In the genomic region with DNA sequence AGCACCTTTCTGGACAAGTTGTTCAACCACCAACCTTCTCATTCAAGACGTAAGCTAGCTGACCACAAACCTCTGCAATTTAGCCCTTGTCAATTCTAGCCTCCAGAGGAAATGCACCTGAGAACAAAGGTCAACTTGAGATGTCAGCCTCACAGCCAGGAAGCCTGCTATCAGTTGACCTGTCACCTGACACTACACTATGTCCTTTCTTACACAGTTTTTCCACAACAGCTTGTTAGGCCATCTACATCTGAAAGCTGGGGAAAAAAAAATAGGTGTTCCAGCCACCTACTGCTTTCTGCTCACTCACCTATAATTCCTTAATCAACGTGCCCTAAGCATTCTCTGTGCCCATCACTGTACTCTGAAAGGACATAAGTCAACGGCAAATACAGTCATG, we compare ENCODE assay signal across 31 mouse cellular contexts. TPM values are rescaled to one million over a fixed set of nuclear protein-coding genes. Genes with fewer than 3 reads are reported as not detected.
DNase-seq lines count a peak whose midpoint lies in the region; ATAC-seq and TF ChIP-seq lines count a peak whose summit lies in the region.
"Had no signal": no experiment of that assay in that cellular context is flagged by ENCODE, and none has a peak within 500 bp of the region (broad histone marks: within the 10 kb centered on the region; RNA-seq: fewer than 3 reads in every experiment).

No protein-coding gene starts in this region.

- 62% methylated on average over 3 of the region's 3 CpGs for WGBS in liver, adult 2 months
- WGBS in midbrain, embryonic 11.5 days, result 92% methylated on average over 3 of the region's 3 CpGs
- WGBS in midbrain, embryonic 14.5 days, result 83% methylated on average over 3 of the region's 3 CpGs

- H3K27ac ChIP-seq in liver, adult 2 months (replicated peaks; ENCODE audit: insufficient read depth, low read depth, low read length), result no peak overlapping the region
- H3K27ac ChIP-seq in midbrain, embryonic 11.5 days (ENCODE audit: low read depth, low read length), result no peak overlapping the region
- no peak overlapping the region for H3K27ac ChIP-seq in midbrain, embryonic 14.5 days (replicated peaks; ENCODE audit: low read depth, low read length)
- H3K27ac ChIP-seq: embryonic facial prominence, embryonic 12.5 days; embryonic facial prominence, embryonic 15.5 days; gastrocnemius, adult 2 months; heart, embryonic 15.5 days; hindbrain, embryonic 14.5 days had no signal

- H3K4me1 ChIP-seq in liver, adult 2 months (ENCODE audit: control insufficient read depth, insufficient read depth, low read length), result no peaks in the 10 kb centered on the region; the same call in 1 of the 2 replicates
- peaks cover 2% of the 10 kb centered on the region; the same call in 1 of the 2 replicates for H3K4me1 ChIP-seq in midbrain, embryonic 11.5 days (ENCODE audit: control insufficient read depth, insufficient read depth, low read length)
- peaks cover 5% of the 10 kb centered on the region; the same call in 1 of the 2 replicates for H3K4me1 ChIP-seq in midbrain, embryonic 14.5 days (ENCODE audit: control insufficient read depth, insufficient read depth, low read length)
- H3K4me1 ChIP-seq: embryonic facial prominence, embryonic 12.5 days; embryonic facial prominence, embryonic 15.5 days had no signal

- H3K9me3 ChIP-seq in midbrain, embryonic 11.5 days (ENCODE audit: control insufficient read depth, low read length), result no peaks in the 10 kb centered on the region
- H3K9me3 ChIP-seq in midbrain, embryonic 14.5 days (ENCODE audit: control insufficient read depth, low read length), result no peaks in the 10 kb centered on the region
- H3K9me3 ChIP-seq: embryonic facial prominence, embryonic 12.5 days; embryonic facial prominence, embryonic 15.5 days; heart, embryonic 12.5 days; heart, embryonic 15.5 days had no signal

- TF ChIP-seq CTCF in liver, adult 2 months (IDR thresholded peaks at IDR 0.05; ENCODE audit: low read depth, low read length), result no peak

- no peaks in the 10 kb centered on the region for H3K27me3 ChIP-seq in liver, adult 2 months (ENCODE audit: control insufficient read depth, insufficient read depth, low read length)
- H3K27me3 ChIP-seq in midbrain, embryonic 11.5 days (ENCODE audit: control insufficient read depth, insufficient read depth, low read length), result no peaks in the 10 kb centered on the region
- H3K27me3 ChIP-seq in midbrain, embryonic 14.5 days (ENCODE audit: control insufficient read depth, insufficient read depth, low read length), result no peaks in the 10 kb centered on the region
- H3K27me3 ChIP-seq: embryonic facial prominence, embryonic 12.5 days; embryonic facial prominence, embryonic 15.5 days; heart, embryonic 12.5 days; heart, embryonic 15.5 days had no signal

- no peak for TF ChIP-seq POLR2A in liver, adult 2 months (IDR thresholded peaks at IDR 0.05; ENCODE audit: extremely low read depth, insufficient read depth, low read length)

- peaks cover 32% of the 10 kb centered on the region for H3K36me3 ChIP-seq in liver, adult 2 months (ENCODE audit: control insufficient read depth, insufficient read depth, low read length)
- no peaks in the 10 kb centered on the region for H3K36me3 ChIP-seq in midbrain, embryonic 11.5 days (ENCODE audit: control insufficient read depth, insufficient read depth, low read length)
- no peaks in the 10 kb centered on the region for H3K36me3 ChIP-seq in midbrain, embryonic 14.5 days (ENCODE audit: control insufficient read depth, insufficient read depth, low read length)

- DNase-seq in liver, adult 2 months (ENCODE audit: extremely low read depth, low read depth, low spot score), result peak; percentile 73
- DNase-seq in liver, result no peak
- DNase-seq in midbrain, embryonic 11.5 days (ENCODE audit: low spot score, missing footprints), result peak; percentile 57
- DNase-seq in midbrain, embryonic 14.5 days, result no peak
- DNase-seq in yolk sac, embryonic 10.5 days (ENCODE audit: low spot score), result peak; percentile 74
- DNase-seq in kidney, adult 11 months, result no peak
- DNase-seq: adrenal gland, adult 2 months; adrenal gland, postnatal 14 days; cerebellum, adult 11 months; cerebellum, adult 2 months; cerebellum, adult 9-11 months; cerebellum, postnatal 25 days; forebrain, postnatal 0 days; gastrocnemius, adult 2 months; gastrocnemius, postnatal 14 days; heart, adult 18-20 months; heart, postnatal 10 days; heart, postnatal 4 days had no signal

- ATAC-seq in midbrain, embryonic 11.5 days (ENCODE audit: low FRiP score), result no peak
- no peak for ATAC-seq in midbrain, embryonic 14.5 days (ENCODE audit: low FRiP score, low TSS enrichment)
- ATAC-seq: CD4-positive, CD25-positive, alpha-beta regulatory T cell, adult 4 months; forebrain, postnatal 0 days had no signal

- no peak overlapping the region for H3K4me3 ChIP-seq in liver, adult 2 months (ENCODE audit: insufficient read depth, low read depth, low read length)
- H3K4me3 ChIP-seq in midbrain, embryonic 11.5 days (ENCODE audit: low read depth, low read length), result no peak overlapping the region
- no peak overlapping the region for H3K4me3 ChIP-seq in midbrain, embryonic 14.5 days (replicated peaks; ENCODE audit: low read depth, low read length)
- H3K4me3 ChIP-seq: embryonic facial prominence, embryonic 12.5 days; embryonic facial prominence, embryonic 15.5 days; gastrocnemius, adult 2 months; heart, embryonic 12.5 days; heart, embryonic 15.5 days had no signal

- no peak overlapping the region for H3K4me2 ChIP-seq in midbrain, embryonic 11.5 days
- no peak overlapping the region for H3K4me2 ChIP-seq in midbrain, embryonic 14.5 days (ENCODE audit: low read length)
- H3K4me2 ChIP-seq: embryonic facial prominence, embryonic 12.5 days; embryonic facial prominence, embryonic 15.5 days; heart, embryonic 12.5 days; heart, embryonic 15.5 days; hindbrain, embryonic 14.5 days had no signal

- H3K9ac ChIP-seq in liver, adult 2 months (ENCODE audit: low read depth, low read length), result no peak overlapping the region
- no peak overlapping the region for H3K9ac ChIP-seq in midbrain, embryonic 11.5 days (ENCODE audit: low read length)
- no peak overlapping the region for H3K9ac ChIP-seq in midbrain, embryonic 14.5 days (replicated peaks; ENCODE audit: low read length)
- H3K9ac ChIP-seq: embryonic facial prominence, embryonic 12.5 days; embryonic facial prominence, embryonic 15.5 days; forebrain, postnatal 0 days; heart, embryonic 12.5 days; heart, embryonic 15.5 days; hindbrain, embryonic 14.5 days had no signal

- H3K79me2 ChIP-seq in liver, adult 2 months (ENCODE audit: control insufficient read depth, insufficient read depth, low read length), result peaks cover 3% of the 10 kb centered on the region; the same call in 1 of the 2 replicates

RNA-seq across cellular contexts. Expression of a gene that starts 10.1 kb away (rescaled TPM):
- total RNA-seq in liver, adult 2 months (2014; rRNA removed), result 29.8 and 34.5 TPM in 2 replicates
- 32.4 and 37.2 TPM in 2 replicates for polyA plus RNA-seq in liver, adult 2 months (2012; rRNA removed)
- 8.7 and 9.1 TPM in 2 replicates for polyA plus RNA-seq in midbrain, embryonic 11.5 days (2014; fragmentation: Nextera tagmentation; extraction: Ambion mirVana)
- 4.3 and 6.1 TPM in 2 replicates for polyA plus RNA-seq in midbrain, embryonic 14.5 days (2014; fragmentation: Nextera tagmentation; extraction: Ambion mirVana)

RNA-seq across cellular contexts. Expression of a gene that starts 23.6 kb away (rescaled TPM):
- total RNA-seq in liver, adult 2 months (2014; rRNA removed), result not detected in 2 replicates
- polyA plus RNA-seq in liver, adult 2 months (2012; rRNA removed), result 0.20 TPM in 1 of 2 replicates, not detected in the other
- polyA plus RNA-seq in midbrain, embryonic 11.5 days (2014; fragmentation: Nextera tagmentation; extraction: Ambion mirVana), result not detected in 2 replicates
- polyA plus RNA-seq in midbrain, embryonic 14.5 days (2014; fragmentation: Nextera tagmentation; extraction: Ambion mirVana), result not detected in 2 replicates
- total RNA-seq: adrenal gland, adult 2 months; adrenal gland, postnatal 14 days; adrenal gland, postnatal 4 days; common myeloid progenitor, adult 5-6 weeks; forebrain, postnatal 0 days; gastrocnemius, adult 2 months; gastrocnemius, postnatal 14 days; heart, adult 18-20 months; heart, postnatal 10 days; heart, postnatal 4 days; MEL had no signal
- polyA plus RNA-seq: adrenal gland, adult 2 months; C2C12; CD4-positive, CD25-positive, alpha-beta regulatory T cell, adult 4 months; cerebellum, adult 2 months; embryonic facial prominence, embryonic 12.5 days; embryonic facial prominence, embryonic 15.5 days; forebrain, embryonic 11.5 days; forebrain, postnatal 0 days; frontal cortex, adult 2 months; heart, embryonic 12.5 days; heart, embryonic 15.5 days; hindbrain, embryonic 11.5 days; hindbrain, embryonic 14.5 days had no signal

RNA-seq across cellular contexts. Expression of a gene that starts 52.6 kb away (rescaled TPM):
- total RNA-seq in liver, adult 2 months (2014; rRNA removed), result 14.7 and 20.7 TPM in 2 replicates
- 12.2 and 12.7 TPM in 2 replicates for polyA plus RNA-seq in liver, adult 2 months (2012; rRNA removed)
- polyA plus RNA-seq in midbrain, embryonic 11.5 days (2014; fragmentation: Nextera tagmentation; extraction: Ambion mirVana), result 103 and 113 TPM in 2 replicates
- 145 and 150 TPM in 2 replicates for polyA plus RNA-seq in midbrain, embryonic 14.5 days (2014; fragmentation: Nextera tagmentation; extraction: Ambion mirVana)

Comparison
In these comparisons a context has a peak if more than half of its experiments do, and no peak if none do; other contexts are left out.
1. DNase-seq: peak in liver, adult 2 months (single experiment), midbrain, embryonic 11.5 days (single experiment) and yolk sac, embryonic 10.5 days (single experiment); none in liver (single experiment), midbrain, embryonic 14.5 days (single experiment) and kidney, adult 11 months (single experiment).